ENCODE assay signal across 24 mouse cellular contexts in genomic region chr6:113025774-113026173, GRCm38 (mm10). TPM values are rescaled to one million over a fixed set of nuclear protein-coding genes. Genes with fewer than 3 reads are reported as not detected.
DNase-seq lines count a peak whose midpoint lies in the region; ATAC-seq and TF ChIP-seq lines count a peak whose summit lies in the region.
"Had no signal": no experiment of that assay in that cellular context is flagged by ENCODE, and none has a peak within 500 bp of the region (broad histone marks: within the 10 kb centered on the region; RNA-seq: fewer than 3 reads in every experiment).

No protein-coding gene starts in this region.

- H3K27ac ChIP-seq in forebrain, postnatal 0 days (ENCODE audit: low read depth, low read length): 0 out of 2 replicates have a peak overlapping the region, but pooled peaks have one; percentile 9
- no peak overlapping the region; the same call in 1 of the 2 replicates for H3K27ac ChIP-seq in forebrain, embryonic 13.5 days
- H3K27ac ChIP-seq in hindbrain, embryonic 12.5 days: peak overlapping the region; percentile 62; the same call in 1 of the 2 replicates
- no peak overlapping the region for H3K27ac ChIP-seq in hindbrain, embryonic 13.5 days
- peak overlapping the region; percentile 54 for H3K27ac ChIP-seq in midbrain, embryonic 12.5 days (replicated peaks)
- H3K27ac ChIP-seq in midbrain, embryonic 16.5 days (ENCODE audit: low read length): no peak overlapping the region
- H3K27ac ChIP-seq: embryonic facial prominence, embryonic 10.5 days; embryonic facial prominence, embryonic 15.5 days; heart, embryonic 15.5 days; liver, embryonic 12.5 days had no signal

- WGBS in forebrain, postnatal 0 days: 39% methylated on average over 5 of the region's 5 CpGs
- WGBS in forebrain, embryonic 13.5 days: 38% methylated on average over 5 of the region's 5 CpGs
- 46% methylated on average over 5 of the region's 5 CpGs for WGBS in hindbrain, embryonic 12.5 days
- 38% methylated on average over 5 of the region's 5 CpGs for WGBS in hindbrain, embryonic 13.5 days
- WGBS in midbrain, embryonic 12.5 days: 29% methylated on average over 5 of the region's 5 CpGs
- 26% methylated on average over 5 of the region's 5 CpGs for WGBS in midbrain, embryonic 16.5 days

- no peak for ATAC-seq in forebrain, postnatal 0 days
- ATAC-seq in forebrain, embryonic 13.5 days: no peak
- no peak for ATAC-seq in hindbrain, embryonic 12.5 days (ENCODE audit: low FRiP score)
- ATAC-seq in hindbrain, embryonic 13.5 days (ENCODE audit: low FRiP score): no peak
- ATAC-seq in midbrain, embryonic 12.5 days (ENCODE audit: low FRiP score, low read depth): no peak
- no peak for ATAC-seq in midbrain, embryonic 16.5 days
- ATAC-seq: activated CD4-positive, CD25-positive, alpha-beta regulatory T cell, adult 4 months; intestine, postnatal 0 days; liver, embryonic 12.5 days; liver, postnatal 0 days had no signal

- no peak overlapping the region for H3K4me2 ChIP-seq in forebrain, postnatal 0 days (ENCODE audit: low read depth)
- no peak overlapping the region for H3K4me2 ChIP-seq in forebrain, embryonic 13.5 days
- no peak overlapping the region for H3K4me2 ChIP-seq in hindbrain, embryonic 12.5 days (replicated peaks)
- H3K4me2 ChIP-seq in hindbrain, embryonic 13.5 days: no peak overlapping the region
- H3K4me2 ChIP-seq in midbrain, embryonic 12.5 days (replicated peaks): no peak overlapping the region
- H3K4me2 ChIP-seq in midbrain, embryonic 16.5 days (ENCODE audit: low read length): no peak overlapping the region
- H3K4me2 ChIP-seq: embryonic facial prominence, embryonic 15.5 days; heart, embryonic 15.5 days; liver, embryonic 12.5 days had no signal

- no peaks in the 10 kb centered on the region for H3K4me1 ChIP-seq in forebrain, postnatal 0 days (ENCODE audit: insufficient read depth)
- peaks cover 21% of the 10 kb centered on the region for H3K4me1 ChIP-seq in forebrain, embryonic 13.5 days
- H3K4me1 ChIP-seq in hindbrain, embryonic 12.5 days: peaks cover 20% of the 10 kb centered on the region
- H3K4me1 ChIP-seq in hindbrain, embryonic 13.5 days (replicated peaks): peaks cover 13% of the 10 kb centered on the region; the same call in 1 of the 2 replicates
- peaks cover 28% of the 10 kb centered on the region for H3K4me1 ChIP-seq in midbrain, embryonic 12.5 days
- H3K4me1 ChIP-seq in midbrain, embryonic 16.5 days (ENCODE audit: control insufficient read depth, insufficient read depth, low read length): no peaks in the 10 kb centered on the region
- H3K4me1 ChIP-seq: embryonic facial prominence, embryonic 15.5 days; heart, embryonic 15.5 days; liver, embryonic 12.5 days had no signal

- no peak overlapping the region for H3K4me3 ChIP-seq in forebrain, postnatal 0 days (ENCODE audit: low read depth, low read length)
- H3K4me3 ChIP-seq in forebrain, embryonic 13.5 days: no peak overlapping the region
- H3K4me3 ChIP-seq in hindbrain, embryonic 12.5 days: no peak overlapping the region
- no peak overlapping the region for H3K4me3 ChIP-seq in hindbrain, embryonic 13.5 days
- no peak overlapping the region for H3K4me3 ChIP-seq in midbrain, embryonic 12.5 days
- H3K4me3 ChIP-seq in midbrain, embryonic 16.5 days (ENCODE audit: low read depth, low read length): no peak overlapping the region
- H3K4me3 ChIP-seq: embryonic facial prominence, embryonic 10.5 days; embryonic facial prominence, embryonic 15.5 days; heart, embryonic 15.5 days; liver, embryonic 12.5 days had no signal

- no peak for DNase-seq in forebrain, postnatal 0 days
- DNase-seq in frontal cortex, postnatal 25 days (ENCODE audit: low spot score in 2 of 2): no peak
- DNase-seq: adrenal gland, adult 2 months; adrenal gland, postnatal 36 days; cerebellum, adult 18-20 months; cerebellum, postnatal 10 days; heart, postnatal 36 days; kidney, postnatal 14 days; left cerebral cortex, postnatal 4 days; liver, postnatal 0 days; lung, postnatal 36 days; right cerebral cortex, postnatal 14 days; thymus, postnatal 4 days had no signal

- no peaks in the 10 kb centered on the region for H3K36me3 ChIP-seq in forebrain, postnatal 0 days (ENCODE audit: insufficient read depth)
- H3K36me3 ChIP-seq in forebrain, embryonic 13.5 days (ENCODE audit: poor library complexity, severe bottlenecking): no peaks in the 10 kb centered on the region
- H3K36me3 ChIP-seq in hindbrain, embryonic 12.5 days: no peaks in the 10 kb centered on the region
- H3K36me3 ChIP-seq in hindbrain, embryonic 13.5 days: no peaks in the 10 kb centered on the region
- no peaks in the 10 kb centered on the region for H3K36me3 ChIP-seq in midbrain, embryonic 12.5 days
- no peaks in the 10 kb centered on the region for H3K36me3 ChIP-seq in midbrain, embryonic 16.5 days (ENCODE audit: control insufficient read depth, insufficient read depth, low read length)
- H3K36me3 ChIP-seq: embryonic facial prominence, embryonic 10.5 days; embryonic facial prominence, embryonic 15.5 days; heart, embryonic 15.5 days; liver, embryonic 12.5 days had no signal

- no peak overlapping the region for H3K9ac ChIP-seq in forebrain, postnatal 0 days
- no peak overlapping the region for H3K9ac ChIP-seq in forebrain, embryonic 13.5 days
- H3K9ac ChIP-seq in hindbrain, embryonic 12.5 days: no peak overlapping the region
- no peak overlapping the region for H3K9ac ChIP-seq in hindbrain, embryonic 13.5 days
- H3K9ac ChIP-seq in midbrain, embryonic 12.5 days (replicated peaks): no peak overlapping the region; the same call in 1 of the 2 replicates
- no peak overlapping the region for H3K9ac ChIP-seq in midbrain, embryonic 16.5 days (ENCODE audit: low read depth, low read length)
- H3K9ac ChIP-seq: embryonic facial prominence, embryonic 15.5 days; heart, embryonic 15.5 days; liver, embryonic 12.5 days; liver, postnatal 0 days had no signal

- H3K9me3 ChIP-seq in forebrain, postnatal 0 days (ENCODE audit: low read length): no peaks in the 10 kb centered on the region
- no peaks in the 10 kb centered on the region for H3K9me3 ChIP-seq in forebrain, embryonic 13.5 days (replicated peaks)
- H3K9me3 ChIP-seq in hindbrain, embryonic 12.5 days (replicated peaks): no peaks in the 10 kb centered on the region
- no peaks in the 10 kb centered on the region for H3K9me3 ChIP-seq in hindbrain, embryonic 13.5 days
- no peaks in the 10 kb centered on the region for H3K9me3 ChIP-seq in midbrain, embryonic 12.5 days
- no peaks in the 10 kb centered on the region for H3K9me3 ChIP-seq in midbrain, embryonic 16.5 days (replicated peaks; ENCODE audit: control insufficient read depth, low read length, poor library complexity, severe bottlenecking)
- H3K9me3 ChIP-seq: embryonic facial prominence, embryonic 10.5 days; embryonic facial prominence, embryonic 15.5 days; heart, embryonic 15.5 days; liver, embryonic 12.5 days had no signal

- no peaks in the 10 kb centered on the region for H3K27me3 ChIP-seq in forebrain, postnatal 0 days (ENCODE audit: insufficient read depth, low read length)
- H3K27me3 ChIP-seq in forebrain, embryonic 13.5 days: no peaks in the 10 kb centered on the region
- 0 out of 2 replicates have a peak, but pooled peaks cover 4% of the 10 kb centered on the region for H3K27me3 ChIP-seq in hindbrain, embryonic 12.5 days
- H3K27me3 ChIP-seq in hindbrain, embryonic 13.5 days: 0 out of 2 replicates have a peak, but pooled peaks cover 3% of the 10 kb centered on the region
- H3K27me3 ChIP-seq in midbrain, embryonic 12.5 days: peaks cover 4% of the 10 kb centered on the region; the same call in 1 of the 2 replicates
- no peaks in the 10 kb centered on the region for H3K27me3 ChIP-seq in midbrain, embryonic 16.5 days (ENCODE audit: control insufficient read depth, insufficient read depth, low read depth, low read length)
- H3K27me3 ChIP-seq: embryonic facial prominence, embryonic 15.5 days; heart, embryonic 15.5 days; liver, embryonic 12.5 days had no signal

- no peak for TF ChIP-seq CTCF in forebrain, postnatal 0 days (IDR thresholded peaks at IDR 0.05; ENCODE audit: low read depth)

RNA-seq across cellular contexts. Expression of gene Thumpd3, which starts 20.3 kb away (rescaled TPM):
- 50.2 and 64.7 TPM in 2 replicates for total RNA-seq in forebrain, postnatal 0 days (2014; rRNA removed)
- 47.7 and 48.7 TPM in 2 replicates for polyA plus RNA-seq in forebrain, postnatal 0 days (2015; fragmentation: Nextera tagmentation; extraction: Ambion mirVana)
- polyA plus RNA-seq in forebrain, embryonic 13.5 days (2015; fragmentation: Nextera tagmentation; extraction: Ambion mirVana): 62.9 and 63.2 TPM in 2 replicates
- polyA plus RNA-seq in hindbrain, embryonic 12.5 days (2016; fragmentation: Nextera tagmentation; extraction: Ambion mirVana): 56.6 and 63.3 TPM in 2 replicates
- 56.4 and 58.8 TPM in 2 replicates for polyA plus RNA-seq in hindbrain, embryonic 13.5 days (2015; fragmentation: Nextera tagmentation; extraction: Ambion mirVana)
- polyA plus RNA-seq in midbrain, embryonic 12.5 days (2016; fragmentation: Nextera tagmentation; extraction: Ambion mirVana): 63.9 and 65.2 TPM in 2 replicates
- polyA plus RNA-seq in midbrain, embryonic 16.5 days (2015; fragmentation: Nextera tagmentation; extraction: Ambion mirVana): 51.4 and 55.6 TPM in 2 replicates

RNA-seq across cellular contexts. Expression of gene Setd5, which starts 51.4 kb away (rescaled TPM):
- total RNA-seq in forebrain, postnatal 0 days (2014; rRNA removed): 75.8 and 103 TPM in 2 replicates
- 30.8 and 48.6 TPM in 2 replicates for polyA plus RNA-seq in forebrain, postnatal 0 days (2015; fragmentation: Nextera tagmentation; extraction: Ambion mirVana)
- polyA plus RNA-seq in forebrain, embryonic 13.5 days (2015; fragmentation: Nextera tagmentation; extraction: Ambion mirVana): 56.9 and 63.3 TPM in 2 replicates
- 67.1 and 74.1 TPM in 2 replicates for polyA plus RNA-seq in hindbrain, embryonic 12.5 days (2016; fragmentation: Nextera tagmentation; extraction: Ambion mirVana)
- 51.2 and 54.7 TPM in 2 replicates for polyA plus RNA-seq in hindbrain, embryonic 13.5 days (2015; fragmentation: Nextera tagmentation; extraction: Ambion mirVana)
- 64.0 and 69.1 TPM in 2 replicates for polyA plus RNA-seq in midbrain, embryonic 12.5 days (2016; fragmentation: Nextera tagmentation; extraction: Ambion mirVana)
- polyA plus RNA-seq in midbrain, embryonic 16.5 days (2015; fragmentation: Nextera tagmentation; extraction: Ambion mirVana): 45.4 and 46.5 TPM in 2 replicates

Comparison
In these comparisons a context has a peak if more than half of its experiments do, and no peak if none do; other contexts are left out.
1. H3K27ac ChIP-seq: peak in forebrain, postnatal 0 days (single experiment), hindbrain, embryonic 12.5 days (single experiment) and midbrain, embryonic 12.5 days (single experiment); none in forebrain, embryonic 13.5 days (single experiment), hindbrain, embryonic 13.5 days (single experiment) and midbrain, embryonic 16.5 days (single experiment).